Mouse (Mus musculus): ENCODE measurements around the gene Ctrc.

DNA sequence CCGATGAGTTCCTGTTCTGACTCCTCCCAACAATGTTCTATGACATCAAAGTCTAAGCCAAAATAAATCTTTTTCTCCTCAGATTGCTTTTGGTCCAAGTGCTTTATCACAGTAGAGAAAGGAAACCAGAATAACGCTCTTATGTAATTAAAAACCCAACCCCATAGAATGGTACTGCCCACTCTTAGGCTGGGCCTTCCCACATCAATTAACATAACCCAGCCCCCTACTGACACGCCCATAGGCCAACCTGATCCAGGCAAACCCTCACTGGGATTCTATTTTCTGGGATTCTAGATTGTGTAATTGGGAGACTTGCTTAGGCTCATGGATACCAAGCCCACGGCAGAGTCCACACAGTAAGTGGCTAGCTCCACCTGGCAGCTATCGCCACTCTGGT lies 18.8 kb upstream of the Ctrc start:
- no peak for TF ChIP-seq CTCF (IDR thresholded peaks at IDR 0.05; ENCODE audit: control insufficient read depth, insufficient read depth, low read length)
- no peak for TF ChIP-seq POLR2A (IDR thresholded peaks at IDR 0.05; ENCODE audit: borderline replicate concordance, control insufficient read depth, low read depth, low read length)
